8 mouse cellular contexts compared by ENCODE assay signal in the genomic region with DNA sequence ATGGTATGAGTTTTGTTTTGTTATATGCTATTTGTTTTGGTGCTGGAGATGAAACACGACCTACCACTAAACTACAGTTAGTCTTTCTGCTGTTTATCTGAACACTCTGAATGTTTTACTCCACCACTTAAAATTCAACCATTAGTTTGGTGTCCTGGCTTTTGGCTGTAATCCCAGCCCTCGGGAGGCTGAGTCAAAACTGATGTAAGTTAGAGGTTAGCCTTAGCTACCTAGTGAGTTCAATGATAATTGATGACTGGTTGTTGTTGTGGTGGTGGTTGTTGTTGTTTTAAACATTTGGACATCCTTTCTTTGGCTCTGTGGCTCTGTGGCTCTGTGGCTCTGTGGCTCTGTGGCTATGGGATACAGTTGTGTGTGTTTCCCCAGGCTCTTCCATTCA. TPM values are rescaled to one million over a fixed set of nuclear protein-coding genes. Genes with fewer than 3 reads are reported as not detected.
DNase-seq lines count a peak whose midpoint lies in the region; ATAC-seq and TF ChIP-seq lines count a peak whose summit lies in the region.

No protein-coding gene starts in this region.

- H3K9ac ChIP-seq in heart, embryonic 15.5 days: peak overlapping the region; percentile 83
- peak overlapping the region; percentile 95 for H3K9ac ChIP-seq in hindbrain, embryonic 12.5 days
- peak overlapping the region; percentile 96 for H3K9ac ChIP-seq in midbrain, embryonic 11.5 days (ENCODE audit: low read length)

- peaks cover 9% of the 10 kb centered on the region for H3K4me1 ChIP-seq in heart, embryonic 15.5 days (replicated peaks)
- no peaks in the 10 kb centered on the region; the same call in 1 of the 2 replicates for H3K4me1 ChIP-seq in bone marrow, adult 2 months (ENCODE audit: control insufficient read depth, insufficient read depth, low read length)
- peaks cover 8% of the 10 kb centered on the region for H3K4me1 ChIP-seq in hindbrain, embryonic 12.5 days
- peaks cover 5% of the 10 kb centered on the region for H3K4me1 ChIP-seq in midbrain, embryonic 11.5 days (ENCODE audit: control insufficient read depth, insufficient read depth, low read length)

- DNase-seq in heart, postnatal 36 days: no peak
- peak; percentile 78 for DNase-seq in midbrain, embryonic 11.5 days (ENCODE audit: low spot score, missing footprints)
- DNase-seq in cerebellum, postnatal 14 days: no peak
- no peak for DNase-seq in retina, embryonic 14.5 days (ENCODE audit: low spot score)
- DNase-seq in cerebellum, postnatal 4 days (ENCODE audit: low spot score in 2 of 2): no peak

- intact Hi-C loops in heart, postnatal 36 days (cut with DNase I): loop anchor here (5.0 to 10.0 kb wide), 2 partner anchors 96 to 156 kb away; a partner anchor contains a TSS

- peak overlapping the region; percentile 62 for H3K4me2 ChIP-seq in heart, embryonic 15.5 days
- peak overlapping the region; percentile 62 for H3K4me2 ChIP-seq in hindbrain, embryonic 12.5 days (replicated peaks)
- peak overlapping the region; percentile 53 for H3K4me2 ChIP-seq in midbrain, embryonic 11.5 days

- 64% methylated on average over 2 of the region's 2 CpGs for WGBS in heart, embryonic 15.5 days
- WGBS in bone marrow, adult 2 months: 65% methylated on average over 2 of the region's 2 CpGs
- 82% methylated on average over 2 of the region's 2 CpGs for WGBS in hindbrain, embryonic 12.5 days
- WGBS in midbrain, embryonic 11.5 days: 85% methylated on average over 2 of the region's 2 CpGs

- H3K36me3 ChIP-seq in heart, embryonic 15.5 days: peaks cover 9% of the 10 kb centered on the region
- H3K36me3 ChIP-seq in hindbrain, embryonic 12.5 days: peaks cover 19% of the 10 kb centered on the region
- H3K36me3 ChIP-seq in midbrain, embryonic 11.5 days (ENCODE audit: control insufficient read depth, insufficient read depth, low read length): peaks cover 7% of the 10 kb centered on the region; the same call in 1 of the 2 replicates

- peak overlapping the region; percentile 86 for H3K4me3 ChIP-seq in heart, embryonic 15.5 days
- H3K4me3 ChIP-seq in bone marrow, adult 2 months (replicated peaks; ENCODE audit: control insufficient read depth, low read depth, low read length): peak overlapping the region; percentile 14
- H3K4me3 ChIP-seq in hindbrain, embryonic 12.5 days: peak overlapping the region; percentile 95
- peak overlapping the region; percentile 95 for H3K4me3 ChIP-seq in midbrain, embryonic 11.5 days (ENCODE audit: low read depth, low read length)

- no peak for TF ChIP-seq POLR2A in bone marrow, adult 2 months (IDR thresholded peaks at IDR 0.05; ENCODE audit: borderline replicate concordance, control insufficient read depth, low read depth, low read length)

- no peak for TF ChIP-seq CTCF in bone marrow, adult 2 months (IDR thresholded peaks at IDR 0.05; ENCODE audit: control insufficient read depth, insufficient read depth, low read length)

- no peak for ATAC-seq in heart, embryonic 15.5 days (replicated peaks; ENCODE audit: insufficient number of reproducible peaks, insufficient read depth, low FRiP score, low read depth)
- ATAC-seq in hindbrain, embryonic 12.5 days (ENCODE audit: low FRiP score): no peak
- no peak for ATAC-seq in midbrain, embryonic 11.5 days (ENCODE audit: low FRiP score)

- H3K9me3 ChIP-seq in heart, embryonic 15.5 days (replicated peaks): no peaks in the 10 kb centered on the region
- H3K9me3 ChIP-seq in hindbrain, embryonic 12.5 days (replicated peaks): peaks cover 5% of the 10 kb centered on the region; the same call in 1 of the 2 replicates
- no peaks in the 10 kb centered on the region; the same call in 1 of the 2 replicates for H3K9me3 ChIP-seq in midbrain, embryonic 11.5 days (ENCODE audit: control insufficient read depth, low read length)

- H3K27ac ChIP-seq in heart, embryonic 15.5 days: no peak overlapping the region
- H3K27ac ChIP-seq in bone marrow, adult 2 months (ENCODE audit: control insufficient read depth, insufficient read depth, low read depth, low read length, poor library complexity): no peak overlapping the region
- no peak overlapping the region for H3K27ac ChIP-seq in hindbrain, embryonic 12.5 days
- no peak overlapping the region for H3K27ac ChIP-seq in midbrain, embryonic 11.5 days (ENCODE audit: low read depth, low read length)

- H3K27me3 ChIP-seq in heart, embryonic 15.5 days: no peaks in the 10 kb centered on the region
- no peaks in the 10 kb centered on the region for H3K27me3 ChIP-seq in hindbrain, embryonic 12.5 days
- H3K27me3 ChIP-seq in midbrain, embryonic 11.5 days (ENCODE audit: control insufficient read depth, insufficient read depth, low read length): no peaks in the 10 kb centered on the region

RNA-seq across cellular contexts. Expression of a gene that starts 1.3 kb away (rescaled TPM):
- 27.1 and 28.0 TPM in 2 replicates for polyA plus RNA-seq in heart, embryonic 15.5 days (2015; fragmentation: Nextera tagmentation; extraction: Ambion mirVana)
- 10 to 100 TPM; 14.2 to 20.6 TPM for total RNA-seq in heart, postnatal 36 days (2021)
- polyA plus RNA-seq in bone marrow, adult 2 months (2011; ENCODE audit: insufficient read depth, insufficient read length, low replicate concordance, missing spikeins): 9.8 and 22.3 TPM in 2 replicates
- polyA plus RNA-seq in hindbrain, embryonic 12.5 days (2016; fragmentation: Nextera tagmentation; extraction: Ambion mirVana): 82.1 and 83.1 TPM in 2 replicates
- 75.2 and 83.0 TPM in 2 replicates for polyA plus RNA-seq in midbrain, embryonic 11.5 days (2014; fragmentation: Nextera tagmentation; extraction: Ambion mirVana)

Comparison
In these comparisons a context has a peak if more than half of its experiments do, and no peak if none do; other contexts are left out.
1. H3K4me3 ChIP-seq: peak in every context shown above with its lines; median percentile 95 in hindbrain, embryonic 12.5 days; 95 in midbrain, embryonic 11.5 days; 86 in heart, embryonic 15.5 days; 14 in bone marrow, adult 2 months.